Mouse (Mus musculus) heart, embryonic 16.5 days (tissue): ENCODE measurements at regions not wholly inside any gene's neighbourhood (a gene's known extent, or its start where the extent isn't known, plus 50 kb on each side); places are given as distances from the start of the nearest gene placed in this dataset.

Experiments used
- ATAC-seq: fragments of 200-750 bp; cut with Nextera tagmentation; replicated peaks from 2 replicates; pipeline ENCODE4 v1.8.0; 2017; ENCODE audit warnings: moderate number of reproducible peaks; ENCODE audit not compliant: insufficient read depth, low FRiP score; ENCODE audit errors: extremely low read depth
- H3K27ac ChIP-seq: fragments of 300-500 bp; sonication (generic); 2 replicates; pipeline ENCODE4 v1.5.1; 2014; ENCODE audit warnings: mild to moderate bottlenecking, low read length, control low read depth, moderate library complexity
- H3K27me3 ChIP-seq: fragments of 300-500 bp; sonication (generic); 2 replicates; pipeline ENCODE4 v1.6.1; 2014; ENCODE audit warnings: low read length, mixed read lengths; ENCODE audit not compliant: control insufficient read depth, insufficient read depth
- H3K36me3 ChIP-seq: fragments of 300-500 bp; sonication (generic); 2 replicates; pipeline ENCODE4 v1.6.1; 2014; ENCODE audit not compliant: control insufficient read depth, insufficient read depth
- H3K4me1 ChIP-seq: fragments of 300-500 bp; sonication (generic); 2 replicates; pipeline ENCODE4 v1.6.1; 2014; ENCODE audit warnings: low read length, mixed read lengths; ENCODE audit not compliant: control insufficient read depth, insufficient read depth
- H3K4me2 ChIP-seq: fragments of 300-500 bp; sonication (generic); 2 replicates; pipeline ENCODE4 v1.6.1; 2014; ENCODE audit warnings: low read depth, mild to moderate bottlenecking, control low read depth, low read length
- H3K4me3 ChIP-seq: fragments of 300-500 bp; sonication (generic); 2 replicates; pipeline ENCODE4 v1.5.1; 2014; ENCODE audit warnings: mild to moderate bottlenecking, control low read depth, low read length
- H3K9ac ChIP-seq: fragments of 300-500 bp; sonication (generic); 2 replicates; pipeline ENCODE4 v1.6.1; 2014; ENCODE audit warnings: low read length, control low read depth
- H3K9me3 ChIP-seq: fragments of 300-500 bp; sonication (generic); replicated peaks from 2 replicates; pipeline ENCODE4 v1.6.1; 2016; ENCODE audit warnings: low read length; ENCODE audit not compliant: control insufficient read depth
- WGBS: fragments of 180-500 bp; shearing (Covaris S2); extraction: QIAGEN DNeasy Blood & Tissue Kit; methylation state at CpG from one replicate; pipeline ENCODE4 v1.1.7; 2014; 5-methylcytosine and 5-hydroxymethylcytosine counted together

GRCm38 (mm10) chr14:33865746-33866145 is 57.6 kb upstream of the Gdf10 start:
- Histone ChIP-seq H3K27ac (no peak overlapping the region), H3K4me1 (no peaks in the 10 kb centered on the region), H3K4me3 (no peak overlapping the region), H3K4me2 (no peak overlapping the region), H3K36me3 (no peaks in the 10 kb centered on the region), H3K27me3 (no peaks in the 10 kb centered on the region), H3K9ac (no peak overlapping the region), H3K9me3 (0 out of 2 replicates have a peak, but pooled peaks cover 4% of the 10 kb centered on the region)
- ATAC-seq: no peak
- 81% methylated on average over 2 of the region's 2 CpGs for WGBS

DNA sequence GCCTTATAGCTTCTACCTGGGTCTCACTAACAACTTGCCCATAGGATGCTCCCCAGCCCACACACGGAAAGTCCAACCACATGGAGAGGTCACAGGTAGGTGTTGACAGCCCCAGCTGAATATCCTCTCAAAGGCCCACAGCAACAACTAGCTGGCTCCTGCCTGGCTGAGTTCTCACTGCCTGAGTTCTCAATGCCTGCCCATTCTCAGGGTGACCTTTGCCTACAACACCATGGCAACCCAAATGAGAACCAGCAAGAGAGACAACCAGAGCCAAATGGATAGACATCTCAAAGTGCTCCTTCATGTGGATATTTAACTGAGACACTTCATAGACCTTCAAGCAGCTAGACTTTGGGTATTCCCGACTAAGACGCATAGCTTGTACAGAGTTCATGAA is 55.7 kb upstream of the Gdf10 start:
- H3K9me3 ChIP-seq: 0 out of 2 replicates have a peak, but pooled peaks cover 4% of the 10 kb centered on the region
- H3K27me3 ChIP-seq: no peaks in the 10 kb centered on the region
- no peak overlapping the region for H3K27ac ChIP-seq
- no peaks in the 10 kb centered on the region for H3K4me1 ChIP-seq
- 80% methylated on average over 3 of the region's 3 CpGs for WGBS
- no peak overlapping the region for H3K4me3 ChIP-seq
- no peak for ATAC-seq
- no peaks in the 10 kb centered on the region for H3K36me3 ChIP-seq
- H3K4me2 ChIP-seq: no peak overlapping the region
- H3K9ac ChIP-seq: no peak overlapping the region
